Mouse (Mus musculus) left cerebral cortex, adult 2 months (tissue): ENCODE measurements around the gene Ptprd. TPM values are rescaled to one million over a fixed set of nuclear protein-coding genes. Genes with fewer than 3 reads are reported as not detected.
"Not testable (repeated sequence)": the region's sequence is repeated elsewhere in the genome, so short reads cannot be mapped to it uniquely, and the experiment has no call there.

Source experiments
- DNase-seq, 2 experiments: peaks; one replicate each; pipeline ENCODE4 v3.0.0; 2021 to 2022; ENCODE audit warnings: low spot score in 2 of 2, mixed read lengths in 1 of 2; ENCODE audit errors: extremely low spot score in 1 of 2
- H3K27ac ChIP-seq: fragments of 200-600 bp; 2 replicates; pipeline ENCODE4 v1.8.1; 2022
- H3K4me3 ChIP-seq: fragments of 200-600 bp; 2 replicates; pipeline ENCODE4 v1.8.1; 2022
- CTCF ChIP-seq: fragments of 200-600 bp; IDR thresholded peaks from 2 replicates; pipeline ENCODE4 v1.8.1; 2022; ENCODE audit warnings: antibody characterized with exemption, mild to moderate bottlenecking, moderate library complexity
- intact Hi-C: fragments of 180-260 bp; cut with DNase I; formaldehyde crosslinking; loops from one replicate; pipeline ENCODE4 v1.15.1; 2025
- total RNA-seq, 2 experiments: library from RNA; stranded (reverse); gene quantifications; 2 replicates each; pipeline ENCODE4 v1.2.3; 2021

Ptprd gene
- total RNA-seq, 2 experiments from 2014 or later: 307 to 330 TPM

GRCm38 (mm10) chr4:76448678-76449465, 1762.9 kb downstream of the Ptprd start:
- no peak for DNase-seq
- TF ChIP-seq CTCF: no peak
- intact Hi-C loops: loop anchor here (5.0 to 10.0 kb wide), 3 partner anchors 122 to 484 kb away; no protein-coding TSS in a partner anchor
- peak overlapping the region; percentile 70 for H3K4me3 ChIP-seq
- peak overlapping the region; percentile 86 for H3K27ac ChIP-seq

- H3K27ac ChIP-seq: no peak overlapping the region
- intact Hi-C loops: loop anchor here (5.0 to 10.0 kb wide), 3 partner anchors 120 to 483 kb away; no protein-coding TSS in a partner anchor
- DNase-seq: no peak
- peak overlapping the region; percentile 70 for H3K4me3 ChIP-seq
- peak; percentile 73 for TF ChIP-seq CTCF
These were observed 1764.4 kb downstream of the Ptprd start for GRCm38 (mm10) chr4:76447396-76447795.

GRCm38 (mm10) chr4:76444778-76445177, 1767.0 kb downstream of the Ptprd start:
- no peak for DNase-seq
- H3K4me3 ChIP-seq: no peak overlapping the region
- no peak overlapping the region for H3K27ac ChIP-seq
- intact Hi-C loops: loop anchor here (5.0 to 10.0 kb wide), 3 partner anchors 117 to 480 kb away; no protein-coding TSS in a partner anchor
- TF ChIP-seq CTCF: no peak

GRCm38 (mm10) chr4:76443553-76443952, 1768.2 kb downstream of the Ptprd start:
- Histone ChIP-seq H3K27ac (no peak overlapping the region), H3K4me3 (no peak overlapping the region)
- DNase-seq: no peak
- no peak for TF ChIP-seq CTCF
- intact Hi-C loops: loop anchor here (10.0 kb wide), 2 partner anchors 249 to 479 kb away; no protein-coding TSS in a partner anchor

- DNase-seq: no peak
- H3K27ac ChIP-seq: no peak overlapping the region
- intact Hi-C loops: loop anchor here (10.0 kb wide), 2 partner anchors 246 to 476 kb away; no protein-coding TSS in a partner anchor
- no peak for TF ChIP-seq CTCF
- no peak overlapping the region for H3K4me3 ChIP-seq
These were observed 1770.9 kb downstream of the Ptprd start for GRCm38 (mm10) chr4:76440791-76441364.

- intact Hi-C loops: no loop called here
- DNase-seq: no peak
- Histone ChIP-seq H3K4me3 (no peak overlapping the region), H3K27ac (no peak overlapping the region)
- TF ChIP-seq CTCF: no peak
These were observed 1773.2 kb downstream of the Ptprd start for GRCm38 (mm10) chr4:76438496-76439079.

- Histone ChIP-seq H3K4me3 (no peak overlapping the region), H3K27ac (no peak overlapping the region)
- DNase-seq: no peak
- intact Hi-C loops: no loop called here
- no peak for TF ChIP-seq CTCF
These were observed 1773.7 kb downstream of the Ptprd start for GRCm38 (mm10) chr4:76438068-76438467.

- Histone ChIP-seq H3K4me3 (no peak overlapping the region), H3K27ac (no peak overlapping the region)
- intact Hi-C loops: no loop called here
- DNase-seq: no peak
- no peak for TF ChIP-seq CTCF
These were observed 1775.8 kb downstream of the Ptprd start for GRCm38 (mm10) chr4:76435920-76436319.

GRCm38 (mm10) chr4:76429769-76430168, 1782.0 kb downstream of the Ptprd start:
- DNase-seq: no peak
- intact Hi-C loops: no loop called here
- H3K27ac ChIP-seq: peak overlapping the region; percentile 51
- no peak for TF ChIP-seq CTCF
- H3K4me3 ChIP-seq: no peak overlapping the region

- intact Hi-C loops, H3K27ac ChIP-seq, H3K4me3 ChIP-seq, DNase-seq: not testable (repeated sequence)
These were observed 1784.7 kb downstream of the Ptprd start for GRCm38 (mm10) chr4:76427036-76427435.

GRCm38 (mm10) chr4:76425230-76425575, 1786.6 kb downstream of the Ptprd start:
- no peak for TF ChIP-seq CTCF
- Histone ChIP-seq H3K4me3 (no peak overlapping the region), H3K27ac (0 out of 2 replicates have a peak overlapping the region, but pooled peaks have one; percentile 34)
- no peak for DNase-seq
- intact Hi-C loops: no loop called here
